Mouse (Mus musculus) bone marrow macrophage, adult 2 months (primary cell): ENCODE data around the gene Hsdl2.

ENCODE experiments used
- CTCF ChIP-seq: IDR thresholded peaks from 2 replicates; pipeline ENCODE4 v1.5.1; 2012; ENCODE audit warnings: low read depth, mild to moderate bottlenecking, low read length, moderate library complexity
- POLR2A ChIP-seq: IDR thresholded peaks from 2 replicates; pipeline ENCODE4 v1.6.1; 2012; ENCODE audit warnings: mild to moderate bottlenecking, low read depth, low read length, borderline replicate concordance

GRCm38 (mm10) chr4:59587215-59587871 lies 6.0 kb downstream of the Hsdl2 start:
- TF ChIP-seq CTCF, result no peak
- TF ChIP-seq POLR2A, result no peak
